Mouse (Mus musculus) MEL (cell line): Measurements from ENCODE around the gene Hmces. TPM values are rescaled to one million over a fixed set of nuclear protein-coding genes. Genes with fewer than 3 reads are reported as not detected.

Source experiments
- polyA plus RNA-seq, 2 experiments: library from polyadenylated mRNA; stranded (reverse) in 1 of 2; unstranded in 1 of 2; fragments of >175 nt in 1 of 2; fragments of >200 nt in 1 of 2; gene quantifications; 2 replicates each; pipeline versions ENCODE4 v1.2.1 to v1.2.4; 2012; ENCODE audit warnings: low replicate concordance in 2 of 2, low read depth in 1 of 2; ENCODE audit not compliant: insufficient read length in 2 of 2, insufficient read depth in 1 of 2, missing spikeins in 1 of 2
- total RNA-seq: library from RNA; depleted of rRNA; stranded (reverse); fragments of 300-350 nt; gene quantifications from 2 replicates; pipeline ENCODE4 v1.2.3, GENCODE M21; 2012; rRNA removed

Gene Hmces
- total and polyA plus RNA-seq, 3 experiments, result 23.6 to 26.8 TPM; not detected in 1

Other genes with a start within 250 kb of the Hmces start
- 12.6 and 14.5 TPM in 2 replicates for gene Aplf, start 241.7 kb upstream of the Hmces start, total RNA-seq
- gene Aplf, start 241.7 kb upstream of the Hmces start, polyA plus RNA-seq, result 10 to 100 TPM in 1 of 2 experiments, not detected in 1; 20.3 TPM
- 0.27 TPM in 1 of 2 replicates, not detected in the other for gene Efcc1, start 183.1 kb upstream of the Hmces start, total RNA-seq
- 1 to 10 TPM in 1 of 2 experiments, not detected in 1; 1.2 TPM for gene Efcc1, start 183.1 kb upstream of the Hmces start, polyA plus RNA-seq
- gene Gp9, start 135.9 kb upstream of the Hmces start, total RNA-seq, result 2.4 and 3.9 TPM in 2 replicates
- gene Gp9, start 135.9 kb upstream of the Hmces start, polyA plus RNA-seq, result 10 to 100 TPM in 1 of 2 experiments, not detected in 1; 11.1 TPM
- 3.1 and 4.0 TPM in 2 replicates for gene Rab43, start 101.8 kb upstream of the Hmces start, total RNA-seq
- gene Rab43, start 101.8 kb upstream of the Hmces start, polyA plus RNA-seq, result 10 to 100 TPM in 1 of 2 experiments, not detected in 1; 13.2 TPM
- gene Gm45140, start 78.1 kb upstream of the Hmces start, total RNA-seq, result 9.6 and 9.9 TPM in 2 replicates
- gene Gm45140, start 78.1 kb upstream of the Hmces start, polyA plus RNA-seq, result 10 to 100 TPM in 1 of 2 experiments, not detected in 1; 26.2 TPM
- 60.5 and 64.5 TPM in 2 replicates for gene Isy1, start 75.1 kb upstream of the Hmces start, total RNA-seq
- 100 to 1,000 TPM in 1 of 2 experiments, not detected in 1; 115 TPM for gene Isy1, start 75.1 kb upstream of the Hmces start, polyA plus RNA-seq
- gene Cnbp, start 62.8 kb upstream of the Hmces start, total RNA-seq, result 726 and 879 TPM in 2 replicates
- gene Cnbp, start 62.8 kb upstream of the Hmces start, polyA plus RNA-seq, result 100 to 1,000 TPM; 201 to 652 TPM
- gene Copg1, start 26.1 kb upstream of the Hmces start, total RNA-seq, result 83.1 and 85.0 TPM in 2 replicates
- 100 to 1,000 TPM; 117 to 681 TPM for gene Copg1, start 26.1 kb upstream of the Hmces start, polyA plus RNA-seq
- not detected in 2 replicates for gene H1fx, start 67.7 kb downstream of the Hmces start, total RNA-seq
- gene H1fx, start 67.7 kb downstream of the Hmces start, polyA plus RNA-seq, result not detected
- gene Rab7, start 131.3 kb downstream of the Hmces start, total RNA-seq, result 47.6 and 49.6 TPM in 2 replicates
- gene Rab7, start 131.3 kb downstream of the Hmces start, polyA plus RNA-seq, result 100 to 1,000 TPM; 234 to 362 TPM
- gene Rpn1, start 170.5 kb downstream of the Hmces start, total RNA-seq, result 284 and 289 TPM in 2 replicates
- gene Rpn1, start 170.5 kb downstream of the Hmces start, polyA plus RNA-seq, result 100 to 1,000 TPM; 361 to 412 TPM